Mouse (Mus musculus): Measurements from ENCODE around the gene C1qa. TPM values are rescaled to one million over a fixed set of nuclear protein-coding genes. Genes with fewer than 3 reads are reported as not detected.

Gene C1qa
- polyA plus RNA-seq (2014; fragmentation: Nextera tagmentation; extraction: Ambion mirVana), result 11.8 and 13.8 TPM in 2 replicates

- no peak for DNase-seq (ENCODE audit: low spot score)
- no peaks in the 10 kb centered on the region for H3K9me3 ChIP-seq (ENCODE audit: control insufficient read depth, low read length)
- no peaks in the 10 kb centered on the region for H3K4me1 ChIP-seq (ENCODE audit: control insufficient read depth, insufficient read depth, low read length)
- H3K4me3 ChIP-seq (ENCODE audit: low read depth, low read length), result no peak within 1 kb of the TSS
- no peaks in the 10 kb centered on the region for H3K36me3 ChIP-seq (ENCODE audit: control insufficient read depth, insufficient read depth, low read length)
- ATAC-seq (ENCODE audit: insufficient read depth, low FRiP score, low TSS enrichment), result no peak
- no peak within 1 kb of the TSS for H3K9ac ChIP-seq (ENCODE audit: low read length)
- no peak within 1 kb of the TSS for H3K27ac ChIP-seq (ENCODE audit: low read depth, low read length)
- 82% methylated on average over 9 of the region's 9 CpGs for WGBS
- peaks cover 12% of the 10 kb centered on the region for H3K27me3 ChIP-seq (ENCODE audit: control insufficient read depth, insufficient read depth, low read length)
- no peak within 1 kb of the TSS for H3K4me2 ChIP-seq (ENCODE audit: low read depth)
Observed at GRCm38 (mm10) chr4:136898637-136899036, at the start of gene C1qa. Gene C1qa (minus strand): TSS chr4:136898803.

GRCm38 (mm10) chr4:136945397-136945796 lies 46.8 kb upstream of the C1qa start:
- WGBS, result 52% methylated on average over 17 of the region's 17 CpGs
- no peak overlapping the region for H3K9ac ChIP-seq (ENCODE audit: low read length)
- ATAC-seq (ENCODE audit: insufficient read depth, low FRiP score, low TSS enrichment), result no peak
- H3K9me3 ChIP-seq (ENCODE audit: control insufficient read depth, low read length), result no peaks in the 10 kb centered on the region
- H3K27me3 ChIP-seq (ENCODE audit: control insufficient read depth, insufficient read depth, low read length), result no peaks in the 10 kb centered on the region
- H3K4me3 ChIP-seq (ENCODE audit: low read depth, low read length), result no peak overlapping the region
- peaks cover 14% of the 10 kb centered on the region for H3K4me1 ChIP-seq (ENCODE audit: control insufficient read depth, insufficient read depth, low read length)
- no peaks in the 10 kb centered on the region for H3K36me3 ChIP-seq (ENCODE audit: control insufficient read depth, insufficient read depth, low read length)
- no peak for DNase-seq (ENCODE audit: low spot score)
- H3K27ac ChIP-seq (ENCODE audit: low read depth, low read length), result no peak overlapping the region; the same call in 1 of the 2 replicates
- no peak overlapping the region for H3K4me2 ChIP-seq (ENCODE audit: low read depth)

GRCm38 (mm10) chr4:136944558-136945350 lies 46.2 kb upstream of the C1qa start:
- Histone ChIP-seq H3K4me1 (ENCODE audit: control insufficient read depth, insufficient read depth, low read length) (peaks cover 9% of the 10 kb centered on the region), H3K4me3 (ENCODE audit: low read depth, low read length) (no peak overlapping the region), H3K9me3 (ENCODE audit: control insufficient read depth, low read length) (no peaks in the 10 kb centered on the region), H3K27ac (ENCODE audit: low read depth, low read length) (peak overlapping the region; percentile 50; the same call in 1 of the 2 replicates), H3K36me3 (ENCODE audit: control insufficient read depth, insufficient read depth, low read length) (no peaks in the 10 kb centered on the region), H3K27me3 (ENCODE audit: control insufficient read depth, insufficient read depth, low read length) (no peaks in the 10 kb centered on the region), H3K9ac (ENCODE audit: low read length) (no peak overlapping the region), H3K4me2 (ENCODE audit: low read depth) (no peak overlapping the region)
- ATAC-seq (ENCODE audit: insufficient read depth, low FRiP score, low TSS enrichment) (no peak), DNase-seq (ENCODE audit: low spot score) (no peak)
- WGBS, result 79% methylated on average over 11 of the region's 11 CpGs

- H3K27me3 ChIP-seq (ENCODE audit: control insufficient read depth, insufficient read depth, low read length), result no peaks in the 10 kb centered on the region
- WGBS, result 34% methylated on average over 13 of the region's 13 CpGs
- no peaks in the 10 kb centered on the region for H3K9me3 ChIP-seq (ENCODE audit: control insufficient read depth, low read length)
- no peak overlapping the region for H3K27ac ChIP-seq (ENCODE audit: low read depth, low read length)
- ATAC-seq (ENCODE audit: insufficient read depth, low FRiP score, low TSS enrichment) (no peak), DNase-seq (ENCODE audit: low spot score) (no peak)
- H3K4me1 ChIP-seq (ENCODE audit: control insufficient read depth, insufficient read depth, low read length), result 0 out of 2 replicates have a peak, but pooled peaks cover 4% of the 10 kb centered on the region
- H3K9ac ChIP-seq (ENCODE audit: low read length), result no peak overlapping the region
- H3K4me3 ChIP-seq (ENCODE audit: low read depth, low read length), result no peak overlapping the region
- no peaks in the 10 kb centered on the region for H3K36me3 ChIP-seq (ENCODE audit: control insufficient read depth, insufficient read depth, low read length)
- no peak overlapping the region for H3K4me2 ChIP-seq (ENCODE audit: low read depth)
Observed at GRCm38 (mm10) chr4:136943175-136943574, 44.6 kb upstream of the C1qa start.

- ATAC-seq (ENCODE audit: insufficient read depth, low FRiP score, low TSS enrichment) (no peak), DNase-seq (ENCODE audit: low spot score) (no peak)
- Histone ChIP-seq H3K4me2 (ENCODE audit: low read depth) (no peak overlapping the region), H3K4me1 (ENCODE audit: control insufficient read depth, insufficient read depth, low read length) (0 out of 2 replicates have a peak, but pooled peaks cover 4% of the 10 kb centered on the region), H3K9me3 (ENCODE audit: control insufficient read depth, low read length) (no peaks in the 10 kb centered on the region), H3K9ac (ENCODE audit: low read length) (no peak overlapping the region; the same call in 1 of the 2 replicates), H3K4me3 (ENCODE audit: low read depth, low read length) (no peak overlapping the region), H3K36me3 (ENCODE audit: control insufficient read depth, insufficient read depth, low read length) (no peaks in the 10 kb centered on the region), H3K27me3 (ENCODE audit: control insufficient read depth, insufficient read depth, low read length) (no peaks in the 10 kb centered on the region), H3K27ac (ENCODE audit: low read depth, low read length) (no peak overlapping the region)
- WGBS, result 37% methylated on average over 18 of the region's 18 CpGs
Observed at GRCm38 (mm10) chr4:136942761-136943160, 44.2 kb upstream of the C1qa start.

- no peak for DNase-seq (ENCODE audit: low spot score)
- no peak for ATAC-seq (ENCODE audit: insufficient read depth, low FRiP score, low TSS enrichment)
- 91% methylated on average over 5 of the region's 5 CpGs for WGBS
- 0 out of 2 replicates have a peak, but pooled peaks cover 4% of the 10 kb centered on the region for H3K4me1 ChIP-seq (ENCODE audit: control insufficient read depth, insufficient read depth, low read length)
- no peak overlapping the region for H3K4me2 ChIP-seq (ENCODE audit: low read depth)
- H3K9ac ChIP-seq (ENCODE audit: low read length), result no peak overlapping the region
- no peaks in the 10 kb centered on the region for H3K36me3 ChIP-seq (ENCODE audit: control insufficient read depth, insufficient read depth, low read length)
- H3K9me3 ChIP-seq (ENCODE audit: control insufficient read depth, low read length), result no peaks in the 10 kb centered on the region
- no peaks in the 10 kb centered on the region for H3K27me3 ChIP-seq (ENCODE audit: control insufficient read depth, insufficient read depth, low read length)
- no peak overlapping the region for H3K27ac ChIP-seq (ENCODE audit: low read depth, low read length)
- H3K4me3 ChIP-seq (ENCODE audit: low read depth, low read length), result no peak overlapping the region
Observed at GRCm38 (mm10) chr4:136937935-136938334, 39.3 kb upstream of the C1qa start.

- 76% methylated on average over 4 of the region's 4 CpGs for WGBS
Observed at GRCm38 (mm10) chr4:136937344-136937743, 38.7 kb upstream of the C1qa start.

GRCm38 (mm10) chr4:136934746-136935613 lies 36.4 kb upstream of the C1qa start:
- H3K27ac ChIP-seq (ENCODE audit: low read depth, low read length), result no peak overlapping the region
- no peak for ATAC-seq (ENCODE audit: insufficient read depth, low FRiP score, low TSS enrichment)

More at GRCm38 (mm10) chr4:136937344-136937743, 38.7 kb upstream of the C1qa start:
- Histone ChIP-seq H3K36me3 (ENCODE audit: control insufficient read depth, insufficient read depth, low read length) (no peaks in the 10 kb centered on the region), H3K9me3 (ENCODE audit: control insufficient read depth, low read length) (no peaks in the 10 kb centered on the region), H3K27ac (ENCODE audit: low read depth, low read length) (no peak overlapping the region), H3K27me3 (ENCODE audit: control insufficient read depth, insufficient read depth, low read length) (no peaks in the 10 kb centered on the region), H3K9ac (ENCODE audit: low read length) (no peak overlapping the region), H3K4me1 (ENCODE audit: control insufficient read depth, insufficient read depth, low read length) (no peaks in the 10 kb centered on the region), H3K4me2 (ENCODE audit: low read depth) (no peak overlapping the region), H3K4me3 (ENCODE audit: low read depth, low read length) (no peak overlapping the region)
- ATAC-seq (ENCODE audit: insufficient read depth, low FRiP score, low TSS enrichment), result no peak
- DNase-seq (ENCODE audit: low spot score), result no peak

More at GRCm38 (mm10) chr4:136934746-136935613, 36.4 kb upstream of the C1qa start:
- H3K4me3 ChIP-seq (ENCODE audit: low read depth, low read length), result no peak overlapping the region
- H3K27me3 ChIP-seq (ENCODE audit: control insufficient read depth, insufficient read depth, low read length), result no peaks in the 10 kb centered on the region
- no peak overlapping the region for H3K4me2 ChIP-seq (ENCODE audit: low read depth)
- 60% methylated on average over 17 of the region's 18 CpGs for WGBS
- H3K4me1 ChIP-seq (ENCODE audit: control insufficient read depth, insufficient read depth, low read length), result no peaks in the 10 kb centered on the region
- no peak for DNase-seq (ENCODE audit: low spot score)
- no peaks in the 10 kb centered on the region for H3K9me3 ChIP-seq (ENCODE audit: control insufficient read depth, low read length)
- no peak overlapping the region for H3K9ac ChIP-seq (ENCODE audit: low read length)
- no peaks in the 10 kb centered on the region for H3K36me3 ChIP-seq (ENCODE audit: control insufficient read depth, insufficient read depth, low read length)

Measured in neural tube, embryonic 11.5 days (tissue).